Mouse (Mus musculus) liver, embryonic 14.5 days (tissue): Measurements from ENCODE around the gene Ppib. TPM values are rescaled to one million over a fixed set of nuclear protein-coding genes. Genes with fewer than 3 reads are reported as not detected.
A peak's percentile ranks its signal among the peaks of the same experiment; 100 is the strongest.

Source experiments
- ATAC-seq: fragments of 200-750 bp; cut with Nextera tagmentation; 2 replicates; pipeline ENCODE4 v1.8.0; 2017; ENCODE audit warnings: moderate number of reproducible peaks, mild to moderate bottlenecking, moderate library complexity; ENCODE audit not compliant: insufficient read depth
- DNase-seq, 3 experiments: peaks; one replicate each; pipeline ENCODE4 v3.0.0-alpha.2; 2012 to 2013; ENCODE audit warnings: low read depth in 3 of 3, low spot score in 3 of 3
- H3K27ac ChIP-seq: fragments of 300-500 bp; sonication (generic); 2 replicates; pipeline ENCODE4 v1.5.1; 2014; ENCODE audit warnings: moderate library complexity, mild to moderate bottlenecking, control low read depth, inconsistent platforms
- H3K27me3 ChIP-seq: fragments of 300-500 bp; sonication (generic); 2 replicates; pipeline ENCODE4 v1.6.1; 2014; ENCODE audit warnings: mild to moderate bottlenecking, low read length, moderate library complexity; ENCODE audit not compliant: control insufficient read depth, insufficient read depth
- H3K36me3 ChIP-seq: fragments of 300-500 bp; sonication (generic); replicated peaks from 2 replicates; pipeline ENCODE4 v1.6.1; 2014; ENCODE audit warnings: low read depth; ENCODE audit not compliant: control insufficient read depth, insufficient read depth
- H3K4me1 ChIP-seq, 2 experiments: fragments of 200-500 bp in 1 of 2; fragments of 300-500 bp in 1 of 2; sonication (generic) in 1 of 2; replicated peaks; 2 replicates each; pipeline ENCODE4 v1.6.1; 2012 to 2014; ENCODE audit warnings: antibody characterized with exemption in 1 of 2, inconsistent platforms in 1 of 2, low read length in 1 of 2; ENCODE audit not compliant: control insufficient read depth in 2 of 2, insufficient read depth in 2 of 2
- H3K4me2 ChIP-seq: fragments of 300-500 bp; sonication (generic); 2 replicates; pipeline ENCODE4 v1.6.1; 2014; ENCODE audit warnings: low read depth, mild to moderate bottlenecking, control low read depth, moderate library complexity
- H3K4me3 ChIP-seq, 2 experiments: fragments of 200-500 bp in 1 of 2; fragments of 300-500 bp in 1 of 2; sonication (generic) in 1 of 2; 2 replicates each; pipeline ENCODE4 v1.5.1; 2012 to 2014; ENCODE audit warnings: low read depth in 2 of 2, low read length in 2 of 2, mild to moderate bottlenecking in 2 of 2, control low read depth in 1 of 2, inconsistent platforms in 1 of 2, moderate library complexity in 1 of 2; ENCODE audit not compliant: insufficient read depth in 1 of 2
- H3K9ac ChIP-seq: fragments of 300-500 bp; sonication (generic); replicated peaks from 2 replicates; pipeline ENCODE4 v1.6.1; 2014; ENCODE audit warnings: mild to moderate bottlenecking, control low read depth, moderate library complexity
- H3K9me3 ChIP-seq: fragments of 300-500 bp; sonication (generic); 2 replicates; pipeline ENCODE4 v1.6.1; 2016; ENCODE audit warnings: low read length, mixed read lengths; ENCODE audit not compliant: control insufficient read depth
- CTCF ChIP-seq: IDR thresholded peaks from 2 replicates; pipeline ENCODE4 v1.5.1; 2016; ENCODE audit warnings: antibody characterized with exemption, low read depth, control low read depth
- EP300 ChIP-seq: IDR thresholded peaks from 2 replicates; pipeline ENCODE4 v1.6.1; 2016; ENCODE audit warnings: antibody characterized with exemption, low read depth
- WGBS: fragments of 180-500 bp; shearing (Covaris S2); extraction: QIAGEN DNeasy Blood & Tissue Kit; methylation state at CpG from one replicate; pipeline ENCODE4 v1.1.7; 2014; ENCODE audit not compliant: insufficient replicate concordance; 5-methylcytosine and 5-hydroxymethylcytosine counted together
- polyA plus RNA-seq, 2 experiments: library from polyadenylated mRNA; depleted of rRNA in 1 of 2; stranded (reverse) in 1 of 2; unstranded in 1 of 2; fragments of >200 nt; fragmentation: Nextera tagmentation in 1 of 2; extraction: Ambion mirVana in 1 of 2; gene quantifications; 2 replicates each; pipeline versions ENCODE4 v1.2.1 to v1.2.3; 2012 to 2014

Gene Ppib
- polyA plus RNA-seq, 2 experiments, result 276 to 434 TPM

DNA sequence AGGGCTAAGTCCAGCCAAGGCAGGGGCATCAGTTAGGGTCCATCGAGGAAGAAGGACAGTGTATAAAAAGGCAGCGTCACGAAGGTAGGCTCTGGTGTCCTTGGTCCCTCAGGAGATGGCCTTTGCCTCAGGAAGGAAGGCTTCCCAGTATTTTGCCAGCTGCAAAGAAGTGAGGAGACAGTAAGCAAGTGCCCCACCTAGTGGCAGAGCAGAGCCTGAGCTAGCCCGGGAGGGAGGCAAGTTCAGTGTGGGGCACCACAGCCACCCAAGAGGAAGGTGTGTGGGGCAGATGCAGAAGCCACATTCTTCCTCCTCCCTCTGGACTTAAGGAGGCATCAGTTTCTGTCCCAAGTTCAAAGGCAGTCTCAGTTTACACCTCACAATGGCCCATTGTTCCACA lies 28.4 kb downstream of the Ppib start:
- no peaks in the 10 kb centered on the region for H3K9me3 ChIP-seq
- 51% methylated on average over 4 of the region's 4 CpGs for WGBS
- no peak overlapping the region for H3K4me2 ChIP-seq
- no peak overlapping the region for H3K9ac ChIP-seq
- no peak overlapping the region for H3K4me3 ChIP-seq
- H3K4me1 ChIP-seq, result peaks cover 0 to 4% of the 10 kb centered on the region in 2 experiments; a peak in 2 of 4 replicates
- ATAC-seq, result peak; percentile 66; the same call in 1 of the 2 replicates
- H3K27ac ChIP-seq, result no peak overlapping the region
- no peaks in the 10 kb centered on the region for H3K27me3 ChIP-seq
- H3K36me3 ChIP-seq, result peaks cover 36% of the 10 kb centered on the region
- TF ChIP-seq EP300, result no peak
- peak; percentile 98 for TF ChIP-seq CTCF
- peak in 2 of 3 experiments; percentile 36 to 46 for DNase-seq

- Histone ChIP-seq H3K27me3 (no peaks in the 10 kb centered on the region), H3K4me2 (no peak overlapping the region), H3K36me3 (peaks cover 58% of the 10 kb centered on the region), H3K4me1 (peaks cover 0 to 4% of the 10 kb centered on the region in 2 experiments; a peak in 2 of 4 replicates), H3K9ac (no peak overlapping the region), H3K27ac (no peak overlapping the region), H3K4me3 (no peak overlapping the region), H3K9me3 (no peaks in the 10 kb centered on the region)
- TF ChIP-seq CTCF (no peak), EP300 (no peak)
- no peak for DNase-seq
- ATAC-seq, result no peak
- 93% methylated on average over 13 of the region's 13 CpGs for WGBS
Observed at GRCm38 (mm10) chr9:66090593-66091244, 30.7 kb downstream of the Ppib start.

DNA sequence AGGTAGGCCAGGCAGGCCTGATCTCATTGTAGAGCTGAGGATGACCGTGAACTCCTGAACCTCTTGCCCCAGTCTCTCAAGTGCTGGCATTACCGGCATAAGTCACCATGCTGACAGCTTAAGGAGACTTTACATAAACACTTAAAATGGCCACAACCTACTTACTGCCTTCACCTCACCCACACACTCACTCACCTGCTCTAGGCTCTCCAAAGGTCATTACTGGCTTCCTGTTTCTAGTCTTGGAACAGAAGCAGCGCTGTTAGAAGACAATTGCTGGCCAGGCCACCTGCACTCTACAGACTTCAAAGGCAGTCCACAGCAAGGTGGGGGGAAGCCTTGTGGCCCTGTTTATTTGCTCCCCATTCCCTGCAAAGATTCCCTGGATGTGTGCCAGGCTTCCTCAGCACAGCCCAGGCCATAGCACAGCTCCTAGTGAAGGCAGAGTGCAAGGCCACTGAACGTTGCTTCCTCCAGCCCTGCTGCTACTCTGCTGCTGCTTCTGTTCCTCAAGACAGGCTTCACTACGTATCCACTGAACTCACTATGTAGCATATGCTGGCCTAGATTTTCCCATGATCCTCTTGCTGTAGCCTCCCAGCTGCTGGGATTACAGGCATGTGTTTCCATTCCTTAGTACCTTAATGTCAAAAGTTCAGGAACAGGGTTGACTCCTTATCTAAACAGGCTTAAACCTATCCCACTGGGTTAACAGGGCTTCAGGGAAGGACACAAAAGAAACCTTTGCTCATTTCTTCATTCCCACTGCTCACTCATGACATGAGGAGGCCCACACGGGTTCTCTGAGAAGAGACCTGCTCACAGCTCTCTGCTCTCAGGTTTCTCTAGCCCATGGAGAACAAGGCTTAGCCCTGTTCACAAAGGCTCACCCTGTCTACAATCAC lies 31.6 kb downstream of the Ppib start:
- peaks cover 67% of the 10 kb centered on the region for H3K36me3 ChIP-seq
- H3K9ac ChIP-seq, result no peak overlapping the region
- no peak overlapping the region for H3K27ac ChIP-seq
- TF ChIP-seq CTCF (no peak), EP300 (no peak)
- no peak for ATAC-seq
- no peak overlapping the region for H3K4me3 ChIP-seq
- no peak overlapping the region for H3K4me2 ChIP-seq
- WGBS, result 78% methylated on average over 6 of the region's 6 CpGs
- H3K4me1 ChIP-seq, result peaks cover 0 to 4% of the 10 kb centered on the region in 2 experiments; a peak in 2 of 4 replicates
- H3K9me3 ChIP-seq, result no peaks in the 10 kb centered on the region
- no peak for DNase-seq
- H3K27me3 ChIP-seq, result no peaks in the 10 kb centered on the region

DNA sequence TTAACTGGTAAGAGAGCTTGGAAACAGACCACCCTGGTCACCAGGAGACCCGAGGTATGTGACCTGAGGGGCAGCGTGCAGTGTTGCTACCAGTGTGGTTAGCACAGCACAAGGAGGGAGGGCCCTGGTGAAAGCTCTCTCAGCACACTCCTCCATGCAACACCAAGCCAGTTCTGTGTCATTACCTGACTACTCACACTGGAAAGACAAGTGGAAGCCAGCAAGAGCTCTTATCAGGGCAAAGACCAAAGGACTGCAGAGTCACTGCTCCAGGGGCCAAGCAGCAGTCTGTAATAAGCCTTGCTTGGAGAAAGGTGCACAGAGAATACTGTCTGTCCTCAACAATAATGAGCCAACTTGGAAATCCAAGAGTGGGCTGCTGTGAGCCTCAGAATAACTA lies 32.6 kb downstream of the Ppib start:
- DNase-seq, result no peak
- Histone ChIP-seq H3K27ac (no peak overlapping the region), H3K36me3 (peaks cover 68% of the 10 kb centered on the region), H3K9me3 (no peaks in the 10 kb centered on the region), H3K4me3 (no peak overlapping the region), H3K27me3 (no peaks in the 10 kb centered on the region), H3K4me1 (peaks cover 0 to 4% of the 10 kb centered on the region in 2 experiments; a peak in 2 of 4 replicates), H3K9ac (no peak overlapping the region), H3K4me2 (no peak overlapping the region)
- WGBS, result 84% methylated on average over 2 of the region's 2 CpGs
- ATAC-seq, result no peak
- no peak for TF ChIP-seq EP300
- TF ChIP-seq CTCF, result no peak

- Histone ChIP-seq H3K4me1 (peaks cover 3 to 11% of the 10 kb centered on the region in 2 experiments; a peak in 3 of 4 replicates), H3K36me3 (peaks cover 80% of the 10 kb centered on the region), H3K27ac (no peak overlapping the region), H3K9ac (no peak overlapping the region), H3K4me2 (no peak overlapping the region), H3K9me3 (no peaks in the 10 kb centered on the region), H3K27me3 (no peaks in the 10 kb centered on the region), H3K4me3 (no peak overlapping the region)
- no peak for TF ChIP-seq EP300
- TF ChIP-seq CTCF, result no peak
- no peak for ATAC-seq
- DNase-seq, result no peak
- 79% methylated on average over 8 of the region's 8 CpGs for WGBS
Observed at GRCm38 (mm10) chr9:66101577-66101976, 41.6 kb downstream of the Ppib start.
